Mouse (Mus musculus) CH12.LX (cell line): ENCODE measurements around the gene Map3k20. TPM values are rescaled to one million over a fixed set of nuclear protein-coding genes. Genes with fewer than 3 reads are reported as not detected.

Experiments used
- DNase-seq: peaks from one replicate; pipeline ENCODE4 v3.0.0-alpha.2; 2013; ENCODE audit errors: extremely low read depth
- H3K27ac ChIP-seq: 2 replicates; pipeline ENCODE4 v1.5.1; 2012; ENCODE audit warnings: low read depth, mild to moderate bottlenecking, control low read depth, moderate library complexity; ENCODE audit not compliant: insufficient read depth
- H3K27me3 ChIP-seq: replicated peaks from 2 replicates; pipeline ENCODE3; 2012; ENCODE audit warnings: inconsistent platforms
- H3K36me3 ChIP-seq, 2 experiments: replicated peaks in 1 of 2; 2 replicates each; pipeline versions ENCODE3 to v1.6.1; 2012; ENCODE audit warnings: inconsistent platforms in 1 of 2, low read length in 1 of 2, mild to moderate bottlenecking in 1 of 2, mixed read lengths in 1 of 2, moderate library complexity in 1 of 2; ENCODE audit not compliant: control insufficient read depth in 1 of 2, insufficient read depth in 1 of 2
- H3K4me1 ChIP-seq, 2 experiments: 2 replicates each; pipeline ENCODE4 v1.6.1; 2012; ENCODE audit warnings: inconsistent platforms in 1 of 2, moderate library complexity in 1 of 2; ENCODE audit not compliant: insufficient read depth in 2 of 2, control insufficient read depth in 1 of 2
- H3K4me2 ChIP-seq: 2 replicates; pipeline ENCODE4 v1.6.1; 2012; ENCODE audit warnings: low read depth, mild to moderate bottlenecking, control low read depth; ENCODE audit not compliant: poor library complexity, insufficient read depth, severe bottlenecking
- H3K4me3 ChIP-seq, 3 experiments: fragments of 150-350 bp in 1 of 3; sonication (generic) in 1 of 3; replicated peaks in 1 of 3; 2 replicates each; pipeline versions ENCODE3 to v1.5.1; 2011 to 2012; ENCODE audit warnings: low read depth in 2 of 3, low read length in 2 of 3, mild to moderate bottlenecking in 2 of 3, moderate library complexity in 2 of 3, control low read depth in 1 of 3, improper control_type of control experiment in 1 of 3, inconsistent platforms in 1 of 3, mixed read lengths in 1 of 3; ENCODE audit not compliant: poor library complexity in 1 of 3
- H3K79me2 ChIP-seq: replicated peaks from 2 replicates; pipeline ENCODE4 v1.6.1; 2012; ENCODE audit warnings: mild to moderate bottlenecking, moderate library complexity; ENCODE audit not compliant: control insufficient read depth, poor library complexity, insufficient read depth, severe bottlenecking; ENCODE audit errors: extremely low read depth
- H3K9ac ChIP-seq: 2 replicates; pipeline ENCODE4 v1.6.1; 2012; ENCODE audit warnings: low read depth, mild to moderate bottlenecking, control low read depth, moderate library complexity; ENCODE audit not compliant: insufficient read depth
- H3K9me3 ChIP-seq: replicated peaks from 2 replicates; pipeline ENCODE3; 2012; ENCODE audit warnings: low read length, inconsistent platforms, mixed read lengths
- CHD1 ChIP-seq: IDR thresholded peaks from 2 replicates; pipeline ENCODE4 v1.6.1; 2012; ENCODE audit warnings: low read depth, low read length, improper control_type of control experiment, inconsistent platforms
- CHD2 ChIP-seq: IDR thresholded peaks from 2 replicates; pipeline ENCODE4 v1.6.1; 2011; ENCODE audit warnings: low read length, improper control_type of control experiment
- CTCF ChIP-seq, 2 experiments: IDR thresholded peaks in 1 of 2; conservative IDR thresholded peaks in 1 of 2; 2 replicates each; pipeline ENCODE4 v1.5.1; 2011 to 2012; ENCODE audit warnings: low read depth in 2 of 2, low read length in 2 of 2, improper control_type of control experiment in 1 of 2, inconsistent platforms in 1 of 2, mild to moderate bottlenecking in 1 of 2, moderate library complexity in 1 of 2
- EP300 ChIP-seq: IDR thresholded peaks from 2 replicates; pipeline ENCODE4 v1.6.1; 2011; ENCODE audit warnings: low read length, improper control_type of control experiment
- ETS1 ChIP-seq: conservative IDR thresholded peaks from 2 replicates; pipeline ENCODE4 v1.6.1; 2012; ENCODE audit warnings: low read depth, mild to moderate bottlenecking, inconsistent platforms, low read length, improper control_type of control experiment, moderate library complexity
- GABPA ChIP-seq: IDR thresholded peaks from 2 replicates; pipeline ENCODE4 v1.6.1; 2012; ENCODE audit warnings: low read depth, low read length, improper control_type of control experiment, inconsistent platforms; ENCODE audit not compliant: insufficient replicate concordance
- HCFC1 ChIP-seq: IDR thresholded peaks from 2 replicates; pipeline ENCODE4 v1.6.1; 2012; ENCODE audit warnings: low read depth, mild to moderate bottlenecking, inconsistent platforms, low read length, improper control_type of control experiment
- JUN ChIP-seq: IDR thresholded peaks from 2 replicates; pipeline ENCODE4 v1.6.1; 2011; ENCODE audit warnings: low read depth, mild to moderate bottlenecking, low read length, improper control_type of control experiment, moderate library complexity; ENCODE audit not compliant: insufficient read depth
- JUND ChIP-seq: conservative IDR thresholded peaks from 2 replicates; pipeline ENCODE4 v1.6.1; 2011; ENCODE audit warnings: low read depth, low read length, improper control_type of control experiment
- KAT2A ChIP-seq: IDR thresholded peaks from 2 replicates; pipeline ENCODE4 v1.6.1; 2012; ENCODE audit warnings: low read length, improper control_type of control experiment, inconsistent platforms; ENCODE audit not compliant: insufficient replicate concordance
- MAZ ChIP-seq: IDR thresholded peaks from 2 replicates; pipeline ENCODE4 v1.6.1; 2012; ENCODE audit warnings: low read depth, mild to moderate bottlenecking, inconsistent platforms, low read length, improper control_type of control experiment, moderate library complexity
- MEF2A ChIP-seq: IDR thresholded peaks from 2 replicates; pipeline ENCODE4 v1.6.1; 2014; ENCODE audit warnings: low read depth, mild to moderate bottlenecking, inconsistent platforms, low read length, improper control_type of control experiment, borderline replicate concordance
- NELFE ChIP-seq: IDR thresholded peaks from 2 replicates; pipeline ENCODE4 v1.6.1; 2011; ENCODE audit warnings: low read depth, low read length, improper control_type of control experiment
- NRF1 ChIP-seq: IDR thresholded peaks from 2 replicates; pipeline ENCODE4 v1.6.1; 2014; ENCODE audit warnings: low read depth, mild to moderate bottlenecking, inconsistent platforms, low read length, improper control_type of control experiment, moderate library complexity
- PAX5 ChIP-seq: IDR thresholded peaks from 2 replicates; pipeline ENCODE4 v1.6.1; 2012; ENCODE audit warnings: low read length, inconsistent platforms, mixed read lengths
- POLR2A ChIP-seq: IDR thresholded peaks from 2 replicates; pipeline ENCODE4 v1.6.1; 2011; ENCODE audit warnings: low read depth, mild to moderate bottlenecking, improper control_type of control experiment, low read length
- RCOR1 ChIP-seq: conservative IDR thresholded peaks from 2 replicates; pipeline ENCODE4 v1.6.1; 2012; ENCODE audit warnings: low read depth, mild to moderate bottlenecking, inconsistent platforms, low read length, improper control_type of control experiment
- SMC3 ChIP-seq: IDR thresholded peaks from 2 replicates; pipeline ENCODE4 v1.6.1; 2011; ENCODE audit warnings: low read depth, low read length, improper control_type of control experiment
- ZKSCAN1 ChIP-seq: IDR thresholded peaks from 2 replicates; pipeline ENCODE4 v1.6.1; 2012; ENCODE audit warnings: low read depth, inconsistent platforms, low read length, improper control_type of control experiment, borderline replicate concordance
- dilution Hi-C: fragments of 300-500 bp; cut with MboI; formaldehyde crosslinking; loops from 2 replicates; pipeline ENCODE4 v1.14.3; 2020; ENCODE audit warnings: low sequenced_read_pairs; ENCODE audit not compliant: extremely low pct_unique_long_range_greater_than_20kb, extremely low pct_ligation_motif_present
- in situ Hi-C: fragments of 300-500 bp; cut with MboI; formaldehyde crosslinking; loops from 3 replicates; pipeline ENCODE4 v1.14.3; 2019; ENCODE audit warnings: low sequenced_read_pairs, low pct_ligation_motif_present, low pct_unique_long_range_greater_than_20kb, mixed read lengths
- polyA plus RNA-seq: library from polyadenylated mRNA; unstranded; fragments of >175 nt; gene quantifications from 2 replicates; pipeline ENCODE4 v1.2.1, GENCODE M21; 2012; ENCODE audit warnings: low read depth; ENCODE audit not compliant: insufficient read length
- total RNA-seq, 2 experiments: library from RNA; depleted of rRNA; stranded (reverse); fragments of 300-350 nt in 1 of 2; fragments of >200 nt in 1 of 2; gene quantifications; 2 replicates each; pipeline ENCODE4 v1.2.3; 2012 to 2014

Map3k20 gene
- total and polyA plus RNA-seq, 3 experiments = 4.1 to 6.6 (median 6.1) TPM

GRCm38 (mm10) chr2:72379425-72379824 is 94.0 kb downstream of the Map3k20 start:
- H3K4me1 ChIP-seq = peaks cover 0 to 10% of the 10 kb centered on the region in 2 experiments; a peak in 2 of 4 replicates
- no peaks in the 10 kb centered on the region for H3K9me3 ChIP-seq
- dilution Hi-C loops (no loop called here), in situ Hi-C loops (no loop called here)
- no peaks in the 10 kb centered on the region for H3K79me2 ChIP-seq
- H3K9ac ChIP-seq = no peak overlapping the region
- peaks cover 0 to 23% of the 10 kb centered on the region in 2 experiments for H3K36me3 ChIP-seq
- no peaks in the 10 kb centered on the region for H3K27me3 ChIP-seq
- H3K4me3 ChIP-seq = no peak overlapping the region
- H3K4me2 ChIP-seq = no peak overlapping the region
- no peak overlapping the region for H3K27ac ChIP-seq
- TF ChIP-seq PAX5 (no peak), GABPA (no peak), JUND (no peak), NRF1 (no peak), JUN (no peak), CHD2 (no peak), ETS1 (no peak), MEF2A (no peak), RCOR1 (no peak), NELFE (no peak), HCFC1 (no peak), MAZ (no peak), EP300 (no peak)
- DNase-seq = peak; percentile 18

- no peak overlapping the region for H3K9ac ChIP-seq
- H3K4me1 ChIP-seq = peaks cover 0 to 10% of the 10 kb centered on the region in 2 experiments; a peak in 2 of 4 replicates
- H3K4me3 ChIP-seq = no peak overlapping the region
- no peaks in the 10 kb centered on the region for H3K27me3 ChIP-seq
- dilution Hi-C loops = no loop called here
- H3K79me2 ChIP-seq = no peaks in the 10 kb centered on the region
- TF ChIP-seq NELFE (no peak), CHD2 (no peak), ETS1 (no peak), ZKSCAN1 (no peak), CTCF (conservative IDR thresholded peaks at IDR 0.05 in 1 of 2, IDR thresholded peaks at IDR 0.05 in 1 of 2; ENCODE audit: low read depth in 2 of 2, low read length in 2 of 2) (no peak), POLR2A (no peak), KAT2A (no peak), CHD1 (no peak), SMC3 (no peak)
- in situ Hi-C loops = no loop called here
- no peak for DNase-seq
- no peak overlapping the region for H3K4me2 ChIP-seq
- peaks cover 0 to 16% of the 10 kb centered on the region in 2 experiments for H3K36me3 ChIP-seq
- no peaks in the 10 kb centered on the region for H3K9me3 ChIP-seq
- no peak overlapping the region for H3K27ac ChIP-seq
These were observed 97.2 kb downstream of the Map3k20 start for GRCm38 (mm10) chr2:72382662-72383061.
